Mouse (Mus musculus): Measurements from ENCODE around the gene Gnao1.

DNA sequence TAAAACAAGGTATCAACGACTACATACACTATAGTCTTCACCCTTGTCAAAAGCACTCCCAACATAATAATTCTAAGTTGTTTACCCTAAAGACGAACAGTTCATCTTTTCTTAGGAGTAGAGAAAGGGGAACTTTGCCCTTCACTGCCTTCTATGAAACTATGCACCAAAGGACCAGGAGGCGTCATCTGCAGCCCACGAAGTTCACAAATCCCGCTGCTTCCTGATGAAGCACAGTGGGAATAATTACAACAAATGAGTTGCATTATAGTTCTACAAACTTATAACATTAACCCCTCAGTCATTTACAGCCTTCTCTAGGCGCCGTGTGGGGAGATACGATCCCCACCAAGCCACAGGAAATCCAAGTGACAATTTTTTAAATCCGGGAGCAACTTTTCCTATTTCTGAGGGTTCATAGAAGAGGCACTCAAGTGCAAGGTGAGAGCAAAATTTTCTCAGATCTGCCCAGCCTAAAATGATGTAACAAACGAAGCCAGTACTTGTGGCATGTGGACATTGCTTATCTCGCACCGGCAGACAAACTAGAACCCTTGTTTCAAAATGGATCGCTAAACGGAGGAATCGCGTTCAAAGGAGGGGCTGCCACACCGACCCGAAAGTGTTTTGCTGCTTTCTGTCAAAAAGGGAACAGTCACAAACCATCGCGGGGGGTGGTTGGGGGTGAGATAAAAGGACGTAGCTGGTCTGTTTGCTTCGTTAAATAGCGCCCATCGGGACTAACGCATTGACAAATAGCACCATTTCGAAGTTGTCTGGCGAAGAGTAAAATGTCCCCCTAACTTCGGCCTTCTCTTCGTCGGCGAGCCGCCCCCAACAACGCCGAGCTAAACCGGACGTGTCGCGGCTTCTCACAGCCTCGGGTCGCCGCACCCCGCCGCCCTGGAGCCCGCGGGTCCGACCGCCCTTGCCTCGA, 201.6 kb downstream of the Gnao1 start:
- TF ChIP-seq CTCF (IDR thresholded peaks at IDR 0.05; ENCODE audit: low read depth) (no peak), EP300 (IDR thresholded peaks at IDR 0.05; ENCODE audit: low read depth) (peak; percentile 56)
